Mouse (Mus musculus): Measurements from ENCODE around the gene Ckm.

DNA sequence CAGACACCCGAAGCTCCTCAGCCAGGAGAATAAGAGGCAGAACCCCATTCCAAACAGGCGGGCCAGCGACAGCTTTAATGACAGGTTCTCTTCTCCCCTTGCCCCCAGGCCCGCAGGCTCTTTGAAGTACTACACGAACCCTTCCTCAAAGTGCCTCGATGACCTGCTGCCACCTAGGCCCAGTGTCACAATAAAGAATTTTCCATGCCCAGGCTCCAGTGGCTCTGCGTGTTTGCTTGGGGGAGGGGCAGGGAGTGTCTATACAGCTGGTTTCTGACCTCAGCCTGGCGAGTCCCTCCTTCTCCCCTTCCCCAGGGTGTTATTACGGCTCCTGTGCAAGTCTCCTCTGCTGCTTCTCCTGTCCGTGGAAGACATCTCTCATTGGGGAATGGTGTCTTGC lies 48.3 kb upstream of the Ckm start:
- TF ChIP-seq GATA1 (IDR thresholded peaks at IDR 0.05; ENCODE audit: borderline replicate concordance, low read length) (no peak), FLI1 (IDR thresholded peaks at IDR 0.05; ENCODE audit: low read length) (no peak)

Measured in megakaryocyte, embryonic 14.5 days (primary cell).